Mouse (Mus musculus) urinary bladder, postnatal 25 days (tissue): ENCODE measurements around the gene Ndufb11.

Experiments used
- DNase-seq: peaks from one replicate; pipeline ENCODE4 v3.0.0; 2022; ENCODE audit warnings: low spot score

The Ndufb11 gene

GRCm38 (mm10) chrX:20617176-20617902 is at the start of gene Ndufb11, which contains the start of gene Rbm10:
TSS of gene Ndufb11 (minus strand) at chrX:20617619.
TSS of gene Rbm10 (plus strand) at chrX:20617503.
- DNase-seq: peak; percentile 43

- no peak for DNase-seq
Observed at GRCm38 (mm10) chrX:20663444-20663790, 46.0 kb upstream of the Ndufb11 start.

GRCm38 (mm10) chrX:20662716-20663443 is 45.5 kb upstream of the Ndufb11 start:
- peak; percentile 63 for DNase-seq

GRCm38 (mm10) chrX:20662317-20662715 is 44.9 kb upstream of the Ndufb11 start:
- DNase-seq: no peak

GRCm38 (mm10) chrX:20658891-20659406 is 41.5 kb upstream of the Ndufb11 start:
- no peak for DNase-seq

- peak; percentile 51 for DNase-seq
Observed at GRCm38 (mm10) chrX:20658026-20658652, 40.7 kb upstream of the Ndufb11 start, which contains the start of gene Uba1. TSS of gene Uba1 (plus strand) at chrX:20658326.

GRCm38 (mm10) chrX:20657593-20657992 is 40.2 kb upstream of the Ndufb11 start:
- no peak for DNase-seq

GRCm38 (mm10) chrX:20644780-20645179 is 27.4 kb upstream of the Ndufb11 start:
- DNase-seq: no peak

- no peak for DNase-seq
Observed at GRCm38 (mm10) chrX:20638141-20638540, 20.7 kb upstream of the Ndufb11 start.

GRCm38 (mm10) chrX:20617903-20618399 is 532 bp upstream of the Ndufb11 start:
- DNase-seq: peak; percentile 20

GRCm38 (mm10) chrX:20616861-20617175 is 601 bp downstream of the Ndufb11 start:
- no peak for DNase-seq

- DNase-seq: no peak
Observed at GRCm38 (mm10) chrX:20608500-20608899, 8.9 kb downstream of the Ndufb11 start.

GRCm38 (mm10) chrX:20587968-20588367 is 29.5 kb downstream of the Ndufb11 start:
- DNase-seq: no peak

- no peak for DNase-seq
Observed at GRCm38 (mm10) chrX:20573927-20574326, 43.5 kb downstream of the Ndufb11 start.

GRCm38 (mm10) chrX:20572683-20573082 is 44.7 kb downstream of the Ndufb11 start:
- DNase-seq: no peak

GRCm38 (mm10) chrX:20571024-20571423 is 46.4 kb downstream of the Ndufb11 start:
- DNase-seq: no peak
